ENCODE assay signal across 25 mouse cellular contexts in the genomic region with DNA sequence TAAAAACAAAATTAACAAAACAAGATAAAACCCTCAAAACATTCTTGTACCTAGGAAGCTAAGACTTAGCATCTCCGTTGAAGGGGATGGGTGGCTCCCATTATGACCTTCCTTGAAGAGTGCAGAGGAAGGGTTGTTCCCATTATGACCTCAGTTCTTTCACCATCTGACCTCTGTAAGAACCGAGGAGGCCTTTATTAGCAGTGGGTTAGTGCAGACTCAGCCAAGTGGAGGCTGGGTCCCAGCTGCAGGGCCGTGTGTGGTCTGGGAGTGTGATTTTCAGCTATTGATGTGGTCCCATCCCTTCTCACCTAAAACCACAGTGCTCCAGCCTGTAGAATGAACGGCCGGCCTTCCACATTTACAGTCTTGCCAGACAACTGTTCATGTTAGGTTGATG. TPM values are rescaled to one million over a fixed set of nuclear protein-coding genes. Genes with fewer than 3 reads are reported as not detected.
"Had no signal": no experiment of that assay in that cellular context is flagged by ENCODE, and none has a peak within 500 bp of the region (broad histone marks: within the 10 kb centered on the region; RNA-seq: fewer than 3 reads in every experiment).

No protein-coding gene starts in this region.

- H3K36me3 ChIP-seq: heart, embryonic 13.5 days; heart, embryonic 15.5 days; hindbrain, embryonic 13.5 days; hindbrain, embryonic 15.5 days; intestine, embryonic 15.5 days; kidney, embryonic 15.5 days; limb, embryonic 10.5 days; limb, embryonic 12.5 days had no signal

- H3K27me3 ChIP-seq: heart, embryonic 13.5 days; heart, embryonic 15.5 days; hindbrain, embryonic 13.5 days; hindbrain, embryonic 15.5 days; intestine, embryonic 15.5 days; kidney, embryonic 15.5 days; limb, embryonic 12.5 days had no signal

- ATAC-seq: forebrain, postnatal 0 days; inflammation-experienced regulatory T-cells, adult 6 months; intestine, embryonic 15.5 days; intestine, postnatal 0 days had no signal

- H3K4me1 ChIP-seq: heart, embryonic 13.5 days; heart, embryonic 15.5 days; hindbrain, embryonic 13.5 days; hindbrain, embryonic 15.5 days; intestine, embryonic 15.5 days; kidney, embryonic 15.5 days; limb, embryonic 10.5 days; limb, embryonic 12.5 days had no signal

- DNase-seq: forebrain, postnatal 0 days; gastrocnemius, postnatal 10 days; gastrocnemius, postnatal 36 days; heart, postnatal 14 days; heart, postnatal 36 days; kidney, adult 18-20 months; kidney, adult 9 months; kidney, postnatal 25 days; kidney, postnatal 4 days; liver had no signal

- H3K4me3 ChIP-seq: heart, embryonic 13.5 days; heart, embryonic 15.5 days; hindbrain, embryonic 13.5 days; hindbrain, embryonic 15.5 days; intestine, embryonic 15.5 days; kidney, embryonic 15.5 days; layer of hippocampus, adult 2 months; left cerebral cortex, adult 2 months; limb, embryonic 10.5 days; limb, embryonic 12.5 days had no signal

- H3K9ac ChIP-seq: forebrain, postnatal 0 days; heart, embryonic 13.5 days; heart, embryonic 15.5 days; hindbrain, embryonic 13.5 days; hindbrain, embryonic 15.5 days; intestine, embryonic 15.5 days; kidney, embryonic 15.5 days; limb, embryonic 12.5 days had no signal

- H3K27ac ChIP-seq: heart, embryonic 13.5 days; heart, embryonic 15.5 days; hindbrain, embryonic 13.5 days; hindbrain, embryonic 15.5 days; intestine, embryonic 15.5 days; kidney, embryonic 15.5 days; kidney, postnatal 0 days; layer of hippocampus, adult 2 months; left cerebral cortex, adult 2 months; limb, embryonic 10.5 days; limb, embryonic 12.5 days had no signal

- H3K4me2 ChIP-seq: heart, embryonic 11.5 days; heart, embryonic 13.5 days; heart, embryonic 15.5 days; hindbrain, embryonic 13.5 days; hindbrain, embryonic 15.5 days; intestine, embryonic 15.5 days; kidney, embryonic 15.5 days; limb, embryonic 12.5 days; liver, embryonic 11.5 days had no signal

- H3K9me3 ChIP-seq: heart, embryonic 13.5 days; heart, embryonic 15.5 days; hindbrain, embryonic 13.5 days; hindbrain, embryonic 15.5 days; intestine, embryonic 15.5 days; kidney, embryonic 15.5 days; limb, embryonic 10.5 days; limb, embryonic 12.5 days had no signal

RNA-seq across cellular contexts. Expression of a gene that starts 6.9 kb away (rescaled TPM):
- polyA plus RNA-seq: inflammation-experienced regulatory T-cells, adult 6 months had no signal
